Mouse (Mus musculus) MEL (cell line): ENCODE measurements around the gene Lima1. TPM values are rescaled to one million over a fixed set of nuclear protein-coding genes. Genes with fewer than 3 reads are reported as not detected.

Source experiments
- DNase-seq: peaks from one replicate; pipeline ENCODE4 v3.0.0; 2011; ENCODE audit warnings: low read depth, low spot score
- H3K27ac ChIP-seq: 2 replicates; pipeline ENCODE4 v1.5.1; 2012; ENCODE audit warnings: low read depth, mild to moderate bottlenecking, control low read depth, low read length, moderate library complexity; ENCODE audit not compliant: control insufficient read depth
- H3K27me3 ChIP-seq, 2 experiments: fragments of 150-350 bp in 1 of 2; sonication (generic) in 1 of 2; 2 replicates each; pipeline ENCODE4 v1.6.1; 2012; ENCODE audit warnings: low read length in 2 of 2, mild to moderate bottlenecking in 2 of 2, improper control_type of control experiment in 1 of 2, moderate library complexity in 1 of 2; ENCODE audit not compliant: insufficient read depth in 2 of 2, control insufficient read depth in 1 of 2
- H3K36me3 ChIP-seq, 2 experiments: 2 replicates each; pipeline ENCODE4 v1.6.1; 2012 to 2014; ENCODE audit warnings: low read length in 2 of 2, improper control_type of control experiment in 1 of 2, inconsistent platforms in 1 of 2, mild to moderate bottlenecking in 1 of 2; ENCODE audit not compliant: insufficient read depth in 2 of 2, control insufficient read depth in 1 of 2
- H3K4me1 ChIP-seq, 2 experiments: fragments of 150-350 bp in 1 of 2; sonication (generic) in 1 of 2; 2 replicates each; pipeline ENCODE4 v1.6.1; 2012; ENCODE audit warnings: low read length in 2 of 2, improper control_type of control experiment in 1 of 2, mild to moderate bottlenecking in 1 of 2; ENCODE audit not compliant: insufficient read depth in 2 of 2, control insufficient read depth in 1 of 2
- H3K4me3 ChIP-seq, 2 experiments: fragments of 150-350 bp in 1 of 2; sonication (generic) in 1 of 2; 2 replicates each; pipeline ENCODE4 v1.5.1; 2012; ENCODE audit warnings: low read depth in 2 of 2, low read length in 2 of 2, mild to moderate bottlenecking in 2 of 2, moderate library complexity in 2 of 2, control low read depth in 1 of 2, improper control_type of control experiment in 1 of 2; ENCODE audit not compliant: control insufficient read depth in 1 of 2, insufficient read depth in 1 of 2
- H3K79me2 ChIP-seq: 2 replicates; pipeline ENCODE4 v1.6.1; 2012; ENCODE audit warnings: mild to moderate bottlenecking, low read length, moderate library complexity; ENCODE audit not compliant: control insufficient read depth, poor library complexity, insufficient read depth
- H3K9ac ChIP-seq: 2 replicates; pipeline ENCODE4 v1.6.1; 2012; ENCODE audit warnings: low read depth, mild to moderate bottlenecking, control low read depth, low read length, moderate library complexity; ENCODE audit not compliant: control insufficient read depth, poor library complexity, severe bottlenecking
- H3K9me3 ChIP-seq: fragments of 150-350 bp; sonication (generic); replicated peaks from 2 replicates; pipeline ENCODE4 v1.6.1; 2012; ENCODE audit warnings: mild to moderate bottlenecking, low read length, improper control_type of control experiment, moderate library complexity; ENCODE audit not compliant: insufficient read depth
- BHLHE40 ChIP-seq: IDR thresholded peaks from 2 replicates; pipeline ENCODE4 v1.6.1; 2012; ENCODE audit warnings: low read depth, mild to moderate bottlenecking, inconsistent platforms, low read length, improper control_type of control experiment, borderline replicate concordance
- CHD1 ChIP-seq: IDR thresholded peaks from 2 replicates; pipeline ENCODE4 v1.6.1; 2012; ENCODE audit warnings: low read depth, mild to moderate bottlenecking, inconsistent platforms, low read length, improper control_type of control experiment
- CHD2 ChIP-seq: IDR thresholded peaks from 2 replicates; pipeline ENCODE4 v1.6.1; 2011; ENCODE audit warnings: low read length, improper control_type of control experiment
- E2F4 ChIP-seq: IDR thresholded peaks from 2 replicates; pipeline ENCODE4 v1.6.1; 2011; ENCODE audit warnings: low read depth, low read length, improper control_type of control experiment, borderline replicate concordance
- EP300 ChIP-seq, 2 experiments: IDR thresholded peaks; 2 replicates each; pipeline ENCODE4 v1.6.1; 2011; ENCODE audit warnings: improper control_type of control experiment in 2 of 2, low read length in 2 of 2, low read depth in 1 of 2, mild to moderate bottlenecking in 1 of 2
- ETS1 ChIP-seq: IDR thresholded peaks from 2 replicates; pipeline ENCODE4 v1.6.1; 2012; ENCODE audit warnings: low read depth, mild to moderate bottlenecking, inconsistent platforms, low read length, improper control_type of control experiment, moderate library complexity
- GATA1 ChIP-seq: IDR thresholded peaks from 2 replicates; pipeline ENCODE4 v1.6.1; 2011; ENCODE audit warnings: low read depth, low read length, improper control_type of control experiment
- HCFC1 ChIP-seq: IDR thresholded peaks from 2 replicates; pipeline ENCODE4 v1.6.1; 2012; ENCODE audit warnings: low read depth, mild to moderate bottlenecking, inconsistent platforms, low read length, improper control_type of control experiment, moderate library complexity
- JUND ChIP-seq: IDR thresholded peaks from 2 replicates; pipeline ENCODE4 v1.6.1; 2011; ENCODE audit warnings: low read depth, mild to moderate bottlenecking, improper control_type of control experiment, low read length
- KAT2A ChIP-seq: conservative IDR thresholded peaks from 2 replicates; pipeline ENCODE4 v1.6.1; 2012; ENCODE audit warnings: low read depth, low read length, improper control_type of control experiment, inconsistent platforms
- MAZ ChIP-seq: IDR thresholded peaks from 2 replicates; pipeline ENCODE4 v1.6.1; 2012; ENCODE audit warnings: low read depth, mild to moderate bottlenecking, inconsistent platforms, low read length, improper control_type of control experiment
- MEF2A ChIP-seq: IDR thresholded peaks from 2 replicates; pipeline ENCODE4 v1.6.1; 2014; ENCODE audit warnings: low read depth, mild to moderate bottlenecking, inconsistent platforms, low read length, improper control_type of control experiment; ENCODE audit not compliant: poor library complexity, insufficient replicate concordance, severe bottlenecking; ENCODE audit errors: extremely low read depth
- MXI1 ChIP-seq: IDR thresholded peaks from 2 replicates; pipeline ENCODE4 v1.6.1; 2011; ENCODE audit warnings: mild to moderate bottlenecking, low read depth, low read length, improper control_type of control experiment
- MYC ChIP-seq: IDR thresholded peaks from 2 replicates; pipeline ENCODE4 v1.6.1; 2011; ENCODE audit warnings: low read depth, mild to moderate bottlenecking, low read length, improper control_type of control experiment, moderate library complexity
- NELFE ChIP-seq: IDR thresholded peaks from 2 replicates; pipeline ENCODE4 v1.6.1; 2011; ENCODE audit warnings: low read depth, low read length, improper control_type of control experiment
- RAD21 ChIP-seq: IDR thresholded peaks from 2 replicates; pipeline ENCODE4 v1.6.1; 2011; ENCODE audit warnings: mild to moderate bottlenecking, low read depth, low read length, improper control_type of control experiment
- RCOR1 ChIP-seq: IDR thresholded peaks from 2 replicates; pipeline ENCODE4 v1.6.1; 2012; ENCODE audit warnings: low read depth, mild to moderate bottlenecking, inconsistent platforms, low read length, improper control_type of control experiment
- SIN3A ChIP-seq: IDR thresholded peaks from 2 replicates; pipeline ENCODE4 v1.6.1; 2012; ENCODE audit warnings: low read length, improper control_type of control experiment, inconsistent platforms
- SMC3 ChIP-seq: IDR thresholded peaks from 2 replicates; pipeline ENCODE4 v1.6.1; 2011; ENCODE audit warnings: low read depth, low read length, improper control_type of control experiment
- UBTF ChIP-seq: IDR thresholded peaks from 2 replicates; pipeline ENCODE4 v1.6.1; 2012; ENCODE audit warnings: low read depth, mild to moderate bottlenecking, inconsistent platforms, low read length, improper control_type of control experiment, moderate library complexity, borderline replicate concordance; ENCODE audit not compliant: insufficient read depth
- USF1 ChIP-seq: IDR thresholded peaks from 2 replicates; pipeline ENCODE4 v1.6.1; 2014; ENCODE audit warnings: low read depth, mild to moderate bottlenecking, inconsistent platforms, low read length, improper control_type of control experiment, moderate library complexity
- USF2 ChIP-seq, 2 experiments: IDR thresholded peaks; 2 replicates each; pipeline ENCODE4 v1.6.1; 2011 to 2012; ENCODE audit warnings: improper control_type of control experiment in 2 of 2, low read length in 2 of 2, borderline replicate concordance in 1 of 2, inconsistent platforms in 1 of 2, low read depth in 1 of 2, mild to moderate bottlenecking in 1 of 2; ENCODE audit not compliant: insufficient read depth in 1 of 2
- ZKSCAN1 ChIP-seq: IDR thresholded peaks from 2 replicates; pipeline ENCODE4 v1.6.1; 2012; ENCODE audit warnings: low read depth, mild to moderate bottlenecking, inconsistent platforms, low read length, improper control_type of control experiment, moderate library complexity
- ZMIZ1 ChIP-seq: IDR thresholded peaks from 2 replicates; pipeline ENCODE4 v1.6.1; 2012; ENCODE audit warnings: low read depth, mild to moderate bottlenecking, inconsistent platforms, low read length, improper control_type of control experiment, moderate library complexity
- ZNF384 ChIP-seq: IDR thresholded peaks from 2 replicates; pipeline ENCODE4 v1.6.1; 2012; ENCODE audit warnings: low read depth, mild to moderate bottlenecking, inconsistent platforms, low read length, improper control_type of control experiment
- polyA plus RNA-seq, 2 experiments: library from polyadenylated mRNA; stranded (reverse) in 1 of 2; unstranded in 1 of 2; fragments of >175 nt in 1 of 2; fragments of >200 nt in 1 of 2; gene quantifications; 2 replicates each; pipeline versions ENCODE4 v1.2.1 to v1.2.4; 2012; ENCODE audit warnings: low replicate concordance in 2 of 2, low read depth in 1 of 2; ENCODE audit not compliant: insufficient read length in 2 of 2, insufficient read depth in 1 of 2, missing spikeins in 1 of 2
- total RNA-seq: library from RNA; depleted of rRNA; stranded (reverse); fragments of 300-350 nt; gene quantifications from 2 replicates; pipeline ENCODE4 v1.2.3, GENCODE M21; 2012

The Lima1 gene
- total and polyA plus RNA-seq, 3 experiments: 1.1 to 7.9 TPM; not detected in 1

GRCm38 (mm10) chr15:99791003-99791402, 84.3 kb downstream of the Lima1 start:
- DNase-seq: no peak
- no peaks in the 10 kb centered on the region for H3K79me2 ChIP-seq
- TF ChIP-seq EP300 (IDR thresholded peaks at IDR 0.05; ENCODE audit: low read depth in 1 of 2, low read length in 2 of 2): no peak
- no peak for TF ChIP-seq ZMIZ1
- no peak for TF ChIP-seq JUND
- no peak for TF ChIP-seq ZKSCAN1
- no peak for TF ChIP-seq USF2 (IDR thresholded peaks at IDR 0.05; ENCODE audit: borderline replicate concordance in 1 of 2, insufficient read depth in 1 of 2, low read depth in 1 of 2, low read length in 2 of 2)
- TF ChIP-seq SMC3: no peak
- TF ChIP-seq ZNF384: no peak
- no peak for TF ChIP-seq MYC
- TF ChIP-seq RAD21: no peak
- no peak for TF ChIP-seq MAZ
- no peak for TF ChIP-seq CHD2
- TF ChIP-seq, all 39 proteins: peak for 0
- Histone ChIP-seq H3K36me3 (no peaks in the 10 kb centered on the region), H3K9me3 (no peaks in the 10 kb centered on the region), H3K4me1 (no peaks in the 10 kb centered on the region), H3K9ac (no peak overlapping the region), H3K4me3 (no peak overlapping the region), H3K27ac (no peak overlapping the region), H3K27me3 (no peaks in the 10 kb centered on the region)

- H3K27me3 ChIP-seq: no peaks in the 10 kb centered on the region
- no peak for DNase-seq
- no peaks in the 10 kb centered on the region for H3K79me2 ChIP-seq
- H3K9me3 ChIP-seq: no peaks in the 10 kb centered on the region
- H3K9ac ChIP-seq: no peak overlapping the region
- H3K36me3 ChIP-seq: no peaks in the 10 kb centered on the region
- TF ChIP-seq UBTF: no peak
- TF ChIP-seq RAD21: no peak
- no peak for TF ChIP-seq NELFE
- no peak for TF ChIP-seq KAT2A
- TF ChIP-seq RCOR1: no peak
- no peak for TF ChIP-seq JUND
- no peak for TF ChIP-seq E2F4
- no peak for TF ChIP-seq EP300 (IDR thresholded peaks at IDR 0.05; ENCODE audit: low read depth in 1 of 2, low read length in 2 of 2)
- TF ChIP-seq ZNF384: no peak
- TF ChIP-seq BHLHE40: no peak
- TF ChIP-seq CHD1: no peak
- TF ChIP-seq HCFC1: no peak
- no peak for TF ChIP-seq MXI1
- TF ChIP-seq GATA1: no peak
- TF ChIP-seq USF1: no peak
- TF ChIP-seq ZKSCAN1: no peak
- TF ChIP-seq MEF2A: no peak
- no peak for TF ChIP-seq SIN3A
- TF ChIP-seq ETS1: no peak
- no peak for TF ChIP-seq MYC
- H3K27ac ChIP-seq: no peak overlapping the region
- no peaks in the 10 kb centered on the region for H3K4me1 ChIP-seq
- no peak overlapping the region for H3K4me3 ChIP-seq
These were observed 84.8 kb downstream of the Lima1 start for GRCm38 (mm10) chr15:99790464-99790863.
